Mouse (Mus musculus) liver, embryonic 13.5 days (tissue): ENCODE data around the gene Tmem210. TPM values are rescaled to one million over a fixed set of nuclear protein-coding genes. Genes with fewer than 3 reads are reported as not detected.
A peak's percentile ranks its signal among the peaks of the same experiment; 100 is the strongest.

ENCODE experiments used
- ATAC-seq: fragments of 200-750 bp; cut with Nextera tagmentation; 2 replicates; pipeline ENCODE4 v1.8.0; 2017; ENCODE audit warnings: low read depth, mild to moderate bottlenecking, moderate number of reproducible peaks, moderate library complexity
- DNase-seq: peaks from one replicate; pipeline ENCODE4 v3.0.0; 2022
- H3K27ac ChIP-seq: fragments of 300-500 bp; sonication (generic); 2 replicates; pipeline ENCODE4 v1.5.1; 2015; ENCODE audit warnings: moderate library complexity, mild to moderate bottlenecking, inconsistent platforms
- H3K27me3 ChIP-seq: fragments of 300-500 bp; sonication (generic); 2 replicates; pipeline ENCODE4 v1.6.1; 2015; ENCODE audit warnings: mild to moderate bottlenecking, inconsistent platforms
- H3K36me3 ChIP-seq: fragments of 300-500 bp; sonication (generic); 2 replicates; pipeline ENCODE4 v1.6.1; 2015; ENCODE audit warnings: mild to moderate bottlenecking, inconsistent platforms
- H3K4me1 ChIP-seq: fragments of 300-500 bp; sonication (generic); replicated peaks from 2 replicates; pipeline ENCODE4 v1.6.1; 2015; ENCODE audit warnings: inconsistent platforms
- H3K4me2 ChIP-seq: fragments of 300-500 bp; sonication (generic); 2 replicates; pipeline ENCODE4 v1.6.1; 2015; ENCODE audit warnings: inconsistent platforms, mild to moderate bottlenecking, moderate library complexity
- H3K4me3 ChIP-seq: fragments of 300-500 bp; sonication (generic); replicated peaks from 2 replicates; pipeline ENCODE4 v1.5.1; 2015; ENCODE audit warnings: mild to moderate bottlenecking, inconsistent platforms
- H3K9ac ChIP-seq: fragments of 300-500 bp; sonication (generic); 2 replicates; pipeline ENCODE4 v1.6.1; 2015; ENCODE audit warnings: mild to moderate bottlenecking, inconsistent platforms
- H3K9me3 ChIP-seq: fragments of 300-500 bp; sonication (generic); replicated peaks from 2 replicates; pipeline ENCODE4 v1.6.1; 2016; ENCODE audit warnings: inconsistent platforms
- WGBS: fragments of 180-500 bp; shearing (Covaris S2); methylation state at CpG from one replicate; pipeline ENCODE4 v1.1.7; 2015; ENCODE audit not compliant: insufficient replicate concordance; 5-methylcytosine and 5-hydroxymethylcytosine counted together
- polyA plus RNA-seq: library from polyadenylated mRNA; unstranded; fragments of >200 nt; fragmentation: Nextera tagmentation; extraction: Ambion mirVana; gene quantifications from 2 replicates; pipeline ENCODE4 v1.2.1, GENCODE M21; 2015

Tmem210 gene
- polyA plus RNA-seq, 1 experiment from 2014 or later, result not detected

DNA sequence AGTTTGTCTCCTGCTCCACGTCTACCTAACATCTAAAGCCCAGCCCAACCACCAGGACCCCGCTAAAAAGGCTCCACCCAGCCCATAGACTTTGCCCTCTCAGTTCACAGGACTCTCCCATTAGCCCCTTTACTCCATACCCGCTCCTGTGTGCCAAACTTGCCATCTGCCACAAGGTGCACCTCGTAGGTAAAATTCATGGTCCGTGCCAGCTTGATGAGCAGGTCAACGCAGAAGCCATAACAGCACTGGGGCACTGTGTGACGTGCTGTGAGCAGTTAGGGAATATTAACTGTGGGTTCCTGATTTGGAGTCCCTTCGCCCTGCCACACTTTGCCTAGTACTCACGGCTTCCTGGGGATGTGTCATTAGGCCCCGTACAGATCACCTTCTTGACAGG lies 10.1 kb downstream of the Tmem210 start:
- Histone ChIP-seq H3K9me3 (no peaks in the 10 kb centered on the region), H3K9ac (no peak overlapping the region), H3K4me2 (no peak overlapping the region), H3K36me3 (no peaks in the 10 kb centered on the region), H3K4me3 (no peak overlapping the region), H3K27me3 (peaks cover 62% of the 10 kb centered on the region), H3K4me1 (no peaks in the 10 kb centered on the region), H3K27ac (no peak overlapping the region)
- no peak for ATAC-seq
- WGBS, result 65% methylated on average over 10 of the region's 10 CpGs
- no peak for DNase-seq

DNA sequence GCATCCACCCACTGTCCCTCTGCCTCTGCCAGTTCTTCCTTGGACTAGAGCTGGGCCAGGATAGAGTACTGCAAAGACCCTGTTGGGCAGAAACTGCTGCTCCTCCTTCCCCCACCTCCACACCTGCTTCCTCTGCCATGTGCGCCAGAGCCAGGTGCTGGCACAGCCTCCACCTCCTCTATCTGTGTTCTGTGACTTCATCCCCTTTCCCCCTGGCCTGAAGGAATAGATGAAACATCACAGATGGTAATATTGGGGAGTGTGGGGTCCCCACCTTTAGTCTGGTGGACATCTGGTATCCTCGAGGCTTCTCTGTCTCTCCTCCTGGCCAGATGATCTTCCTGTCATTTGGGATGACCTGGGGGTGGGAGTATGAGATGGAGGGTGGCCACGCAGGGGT lies 15.5 kb downstream of the Tmem210 start:
- no peak overlapping the region for H3K4me2 ChIP-seq
- ATAC-seq, result no peak
- no peak overlapping the region for H3K27ac ChIP-seq
- peaks cover 12% of the 10 kb centered on the region for H3K4me1 ChIP-seq
- no peaks in the 10 kb centered on the region for H3K9me3 ChIP-seq
- no peak overlapping the region for H3K4me3 ChIP-seq
- H3K9ac ChIP-seq, result no peak overlapping the region
- WGBS, result 42% methylated on average over 3 of the region's 3 CpGs
- H3K36me3 ChIP-seq, result no peaks in the 10 kb centered on the region
- H3K27me3 ChIP-seq, result peaks cover 64% of the 10 kb centered on the region
- DNase-seq, result no peak

DNA sequence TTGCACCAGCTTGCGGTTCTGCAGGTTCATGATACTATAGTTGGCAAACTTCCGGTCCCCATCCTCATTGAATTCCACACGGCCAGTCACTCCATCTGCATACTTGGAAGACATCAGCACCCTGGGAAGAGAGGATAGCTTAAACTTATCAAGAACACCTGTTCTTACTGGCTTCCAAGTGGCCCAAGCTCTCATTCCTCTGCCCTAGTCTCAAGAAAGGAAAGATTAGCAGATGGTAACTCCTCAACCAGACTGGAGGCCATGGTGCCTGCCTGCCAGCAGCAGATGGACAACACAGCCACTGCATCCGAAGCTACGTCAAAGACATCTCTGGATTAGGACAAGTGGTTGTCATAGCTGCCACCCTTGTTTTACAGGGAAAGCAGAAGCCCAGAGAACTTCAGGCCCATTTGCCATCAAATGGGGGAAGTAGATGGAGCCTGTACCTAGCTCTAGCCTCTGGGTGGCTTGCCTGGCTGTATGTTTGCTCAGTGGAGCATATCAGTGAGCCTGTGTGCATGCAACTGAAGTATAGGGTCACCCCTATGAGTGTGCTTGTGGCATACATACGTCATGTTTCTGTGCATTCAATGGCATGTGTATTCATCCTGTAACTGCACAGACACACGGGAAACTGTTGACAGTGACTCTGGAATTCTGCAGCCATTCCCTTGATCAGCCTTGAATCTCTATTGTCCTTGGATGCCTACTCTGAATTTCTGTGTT lies 16.1 kb downstream of the Tmem210 start:
- Histone ChIP-seq H3K4me3 (no peak overlapping the region), H3K9me3 (no peaks in the 10 kb centered on the region), H3K36me3 (no peaks in the 10 kb centered on the region), H3K27ac (no peak overlapping the region), H3K9ac (no peak overlapping the region), H3K4me2 (peak overlapping the region; percentile 68), H3K4me1 (peaks cover 12% of the 10 kb centered on the region), H3K27me3 (peaks cover 68% of the 10 kb centered on the region)
- DNase-seq (no peak), ATAC-seq (no peak)
- WGBS, result 53% methylated on average over 7 of the region's 7 CpGs

DNA sequence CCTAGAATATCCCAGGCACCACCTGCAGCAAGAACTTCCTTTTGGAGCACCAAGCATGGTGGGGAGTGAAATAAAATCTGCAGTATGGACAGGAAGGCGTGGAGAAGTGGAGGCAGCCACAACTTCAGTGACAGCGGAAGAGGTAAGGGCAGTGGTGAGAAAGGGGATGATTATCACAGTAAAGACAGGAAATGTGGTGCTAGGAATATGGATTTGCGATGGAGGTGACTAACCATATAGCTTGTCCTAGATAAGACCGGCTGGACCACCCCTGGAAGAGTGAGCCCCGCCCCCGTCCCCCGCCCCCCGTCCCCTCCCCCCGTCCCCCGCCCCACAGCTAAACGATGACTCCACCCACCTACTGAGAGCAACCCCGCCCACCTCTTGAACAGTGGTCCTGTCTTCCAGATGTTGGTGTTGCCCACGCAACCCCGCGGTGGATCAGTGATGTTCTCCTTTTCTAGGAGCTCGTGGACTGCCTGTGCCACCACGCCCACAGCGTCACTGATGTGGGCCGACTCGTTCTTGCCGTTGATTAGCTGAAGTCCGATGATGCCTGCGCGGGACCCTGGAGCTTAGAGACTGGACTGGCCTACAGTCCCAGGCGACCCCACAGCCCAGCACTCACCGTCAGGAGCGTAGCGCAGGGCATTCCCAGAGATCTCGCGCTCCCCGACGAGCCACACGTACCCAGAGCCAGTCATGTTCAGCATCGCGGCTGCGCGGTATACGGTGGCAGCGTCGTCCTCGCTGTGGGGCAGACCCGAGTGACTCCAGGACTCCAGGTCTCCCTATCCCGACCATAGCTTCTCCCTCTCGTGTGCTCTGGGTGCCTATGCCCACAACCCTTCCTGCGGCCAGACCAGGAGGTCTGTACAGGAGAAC lies 17.0 kb downstream of the Tmem210 start:
- peaks cover 77% of the 10 kb centered on the region for H3K27me3 ChIP-seq
- H3K4me1 ChIP-seq, result peaks cover 12% of the 10 kb centered on the region
- H3K27ac ChIP-seq, result no peak overlapping the region
- H3K4me3 ChIP-seq, result peak overlapping the region; percentile 48
- peak overlapping the region; percentile 68 for H3K4me2 ChIP-seq
- 2% methylated on average over 44 of the region's 45 CpGs for WGBS
- no peak overlapping the region; the same call in 1 of the 2 replicates for H3K9ac ChIP-seq
- no peaks in the 10 kb centered on the region for H3K9me3 ChIP-seq
- ATAC-seq (peak; percentile 29; the same call in 1 of the 2 replicates), DNase-seq (no peak)
- H3K36me3 ChIP-seq, result no peaks in the 10 kb centered on the region

DNA sequence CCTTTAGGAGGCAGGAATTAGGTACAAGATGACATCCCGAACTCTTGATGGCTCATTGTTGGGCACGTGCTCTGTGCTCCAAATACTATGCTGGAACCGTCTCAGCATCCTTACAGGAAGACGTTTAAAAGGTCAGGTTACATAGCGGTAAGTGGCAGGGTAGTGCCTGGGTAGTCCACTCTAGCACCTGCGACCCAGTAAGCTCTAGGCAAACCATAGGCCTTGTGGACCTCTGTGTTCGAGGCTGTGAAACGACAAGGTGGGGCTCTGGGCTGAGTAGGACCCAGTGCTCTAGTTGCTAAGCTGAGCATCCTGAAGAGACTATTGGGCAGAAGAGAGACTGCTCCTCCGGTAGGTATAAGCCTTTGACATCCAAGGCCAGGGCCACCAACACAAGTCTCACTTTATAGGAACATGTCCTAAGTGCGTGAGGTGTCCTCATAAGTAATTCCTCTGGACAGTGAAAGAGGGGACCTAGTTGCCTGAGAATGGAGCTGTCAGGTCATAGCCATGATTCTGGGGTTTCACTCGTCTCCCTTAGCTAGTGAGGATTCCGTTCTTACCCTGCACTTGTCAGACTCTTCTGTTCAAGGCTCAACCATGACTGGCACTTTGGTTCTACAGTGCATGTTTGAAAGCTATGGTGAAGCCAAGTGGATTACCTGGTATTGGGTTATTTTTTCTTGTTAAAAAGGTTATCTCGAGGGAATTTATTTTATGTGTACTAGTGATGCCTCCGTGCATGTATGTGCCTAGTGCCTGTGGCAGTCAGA lies 17.8 kb downstream of the Tmem210 start:
- H3K4me3 ChIP-seq, result peak overlapping the region; percentile 48; the same call in 1 of the 2 replicates
- no peak overlapping the region for H3K27ac ChIP-seq
- H3K9ac ChIP-seq, result no peak overlapping the region
- peak overlapping the region; percentile 68 for H3K4me2 ChIP-seq
- ATAC-seq (no peak), DNase-seq (no peak)
- 43% methylated on average over 14 of the region's 14 CpGs for WGBS
- peaks cover 85% of the 10 kb centered on the region for H3K27me3 ChIP-seq
- H3K36me3 ChIP-seq, result no peaks in the 10 kb centered on the region
- no peaks in the 10 kb centered on the region for H3K9me3 ChIP-seq
- H3K4me1 ChIP-seq, result peaks cover 12% of the 10 kb centered on the region

DNA sequence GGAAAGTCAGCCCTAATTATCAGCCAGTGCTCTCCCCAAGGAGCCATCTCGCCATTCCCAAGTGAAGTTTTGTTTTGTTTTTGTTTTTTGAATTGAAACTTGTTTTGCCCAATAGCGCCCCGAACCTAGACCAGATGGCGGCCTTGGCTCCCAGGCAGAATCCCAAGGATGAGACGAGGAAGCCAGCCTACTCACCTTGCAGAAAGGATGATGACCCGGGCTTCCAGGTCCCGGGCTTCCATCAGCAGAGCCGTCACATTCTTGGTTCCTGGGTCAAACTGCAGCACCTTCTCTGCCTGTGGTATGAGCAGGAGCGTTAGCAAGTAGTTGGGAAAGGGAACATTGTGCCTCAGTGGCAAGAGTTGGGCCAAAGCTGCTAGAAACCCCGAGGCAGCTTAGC lies 22.2 kb downstream of the Tmem210 start:
- no peaks in the 10 kb centered on the region for H3K9me3 ChIP-seq
- 41% methylated on average over 10 of the region's 10 CpGs for whole genome bisulfite sequencing
- no peaks in the 10 kb centered on the region for H3K36me3 ChIP-seq
- peaks cover 99% of the 10 kb centered on the region for H3K27me3 ChIP-seq
- H3K9ac ChIP-seq, result no peak overlapping the region
- no peak overlapping the region for H3K4me3 ChIP-seq
- H3K4me2 ChIP-seq, result no peak overlapping the region
- H3K27ac ChIP-seq, result no peak overlapping the region
- no peak for ATAC-seq
- peaks cover 3% of the 10 kb centered on the region for H3K4me1 ChIP-seq
- DNase-seq, result no peak

DNA sequence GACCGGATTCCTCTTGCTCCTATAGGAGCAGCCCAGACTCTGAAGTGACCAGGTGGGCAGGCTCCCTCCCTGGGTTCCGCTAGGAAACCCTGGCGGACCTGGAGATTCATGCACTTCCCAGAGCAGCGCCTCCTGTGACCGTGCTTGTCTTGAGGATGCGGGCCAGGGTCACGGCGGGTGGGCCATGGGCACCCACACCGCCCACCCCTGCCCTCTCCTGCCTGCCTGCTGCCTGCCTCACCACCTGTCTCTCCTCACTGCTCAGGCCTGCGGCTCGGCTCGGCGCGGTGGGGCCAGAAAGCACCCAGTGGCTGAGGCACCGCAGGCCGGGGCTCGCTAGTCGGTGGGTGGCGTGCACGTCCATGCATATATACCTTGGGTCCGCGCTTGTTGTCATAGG lies 23.0 kb downstream of the Tmem210 start:
- Histone ChIP-seq H3K36me3 (no peaks in the 10 kb centered on the region), H3K4me3 (no peak overlapping the region), H3K27me3 (peaks cover 97% of the 10 kb centered on the region), H3K4me2 (no peak overlapping the region), H3K9me3 (no peaks in the 10 kb centered on the region), H3K9ac (no peak overlapping the region), H3K27ac (no peak overlapping the region), H3K4me1 (no peaks in the 10 kb centered on the region)
- no peak for ATAC-seq
- DNase-seq, result no peak
- 2% methylated on average over 22 of the region's 22 CpGs for WGBS

DNA sequence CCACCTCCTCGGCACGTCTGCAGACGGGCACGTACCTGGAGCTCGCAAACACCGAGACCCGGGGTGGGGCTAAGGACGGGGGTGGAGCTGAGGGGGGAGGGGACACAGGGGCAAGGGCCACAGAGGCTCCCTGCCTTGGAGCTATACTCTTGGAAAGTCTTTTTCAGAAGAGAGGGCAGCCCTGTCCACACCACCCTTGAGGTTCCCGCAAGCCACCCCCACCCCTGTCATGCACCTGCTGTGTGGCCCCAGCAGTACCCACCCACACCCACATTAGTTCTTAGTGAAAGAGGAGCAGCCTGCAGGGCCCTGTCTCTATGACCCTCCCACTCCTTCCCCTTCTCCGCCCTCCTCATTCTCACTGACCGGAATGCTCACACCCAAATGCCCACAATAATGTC lies 23.5 kb downstream of the Tmem210 start:
- peaks cover 97% of the 10 kb centered on the region for H3K27me3 ChIP-seq
- no peaks in the 10 kb centered on the region for H3K36me3 ChIP-seq
- H3K4me2 ChIP-seq, result no peak overlapping the region
- no peak overlapping the region for H3K27ac ChIP-seq
- ATAC-seq (no peak), DNase-seq (no peak)
- H3K4me3 ChIP-seq, result no peak overlapping the region
- 3% methylated on average over 11 of the region's 11 CpGs for WGBS
- H3K4me1 ChIP-seq, result no peaks in the 10 kb centered on the region
- H3K9me3 ChIP-seq, result no peaks in the 10 kb centered on the region
- H3K9ac ChIP-seq, result no peak overlapping the region

DNA sequence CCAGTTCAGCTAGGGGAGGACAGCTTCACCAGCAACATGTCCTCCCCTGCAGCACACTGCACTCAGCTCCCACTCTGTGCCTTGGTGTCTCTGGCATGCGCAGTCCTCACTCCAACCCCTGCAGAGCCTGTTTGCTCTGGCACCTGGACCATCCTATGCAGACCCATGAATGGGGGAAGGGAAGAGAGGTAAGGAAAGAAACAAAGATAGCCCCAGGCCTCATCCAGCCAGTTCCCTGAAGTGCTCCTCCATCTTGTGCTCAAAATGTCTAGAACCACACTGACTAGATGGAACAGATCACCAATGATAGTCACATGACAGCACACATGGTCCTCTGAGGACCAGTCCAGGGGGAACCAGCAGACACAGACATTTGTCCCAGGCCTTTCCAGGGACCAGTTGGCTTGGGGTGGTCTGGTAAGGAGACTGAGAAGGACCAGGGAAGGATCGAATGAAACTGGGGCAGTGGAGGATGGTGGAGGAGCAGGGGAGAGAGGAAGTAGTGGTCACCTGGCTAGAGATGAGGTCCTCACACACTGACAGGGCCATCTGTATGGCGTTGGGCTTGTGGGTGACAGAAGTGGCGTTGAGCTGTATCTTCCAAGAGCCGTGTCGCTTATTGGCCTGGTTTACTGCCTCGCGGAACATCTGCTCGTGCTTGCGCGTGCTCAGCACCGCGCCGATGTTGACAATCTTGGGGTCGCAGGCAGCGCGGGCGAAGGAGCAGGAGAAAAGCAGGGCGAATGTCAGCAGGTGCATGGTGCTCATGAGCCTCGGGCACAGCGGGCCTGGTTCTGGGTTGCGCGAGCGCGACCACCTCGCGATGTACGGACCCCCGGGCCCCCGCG lies 30.4 kb downstream of the Tmem210 start:
- H3K36me3 ChIP-seq, result no peaks in the 10 kb centered on the region
- ATAC-seq, result no peak
- H3K4me1 ChIP-seq, result peaks cover 9% of the 10 kb centered on the region
- H3K9ac ChIP-seq, result no peak overlapping the region
- peaks cover 81% of the 10 kb centered on the region for H3K27me3 ChIP-seq
- H3K4me3 ChIP-seq, result peak overlapping the region; percentile 39; the same call in 1 of the 2 replicates
- 7% methylated on average over 31 of the region's 31 CpGs for WGBS
- DNase-seq, result no peak
- no peaks in the 10 kb centered on the region for H3K9me3 ChIP-seq
- H3K4me2 ChIP-seq, result peak overlapping the region; percentile 52
- no peak overlapping the region for H3K27ac ChIP-seq

DNA sequence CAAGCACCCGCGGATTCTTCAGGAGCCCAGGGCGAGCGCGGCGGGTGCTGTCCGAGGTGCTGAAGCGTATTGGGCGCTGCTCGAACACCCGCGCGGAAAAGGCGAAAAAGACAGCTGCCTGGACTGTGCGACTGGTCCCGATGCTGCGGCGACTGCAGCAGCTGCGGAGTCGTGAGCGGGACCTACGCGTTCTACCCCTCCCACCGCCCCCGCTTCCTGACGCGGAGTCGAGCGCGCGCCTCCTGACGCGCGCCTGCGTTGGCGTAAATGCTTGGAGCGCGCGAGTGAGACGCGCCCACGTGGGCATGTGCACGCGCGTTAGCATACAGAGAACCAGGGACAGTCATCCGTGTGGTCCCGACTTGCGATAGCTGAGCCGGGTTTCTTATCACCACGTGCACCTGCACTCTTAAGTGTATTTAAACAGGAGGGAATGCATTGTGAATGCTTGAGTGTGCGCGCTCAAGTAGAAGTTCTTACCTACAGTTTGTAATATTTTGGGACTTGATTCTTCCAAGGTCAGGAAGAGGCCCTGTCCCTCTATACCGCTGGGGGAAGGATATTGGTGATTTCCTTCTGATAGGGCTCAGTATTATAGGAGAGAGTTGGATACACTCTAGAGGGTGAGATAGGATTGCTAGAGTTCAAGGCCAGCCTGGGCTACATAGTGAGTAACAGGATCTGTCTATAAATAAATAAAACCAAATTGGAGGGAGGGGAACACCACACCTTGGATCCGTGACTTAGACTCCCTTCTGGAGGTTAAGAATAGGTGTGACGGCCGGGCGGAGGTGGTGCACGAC lies 31.2 kb downstream of the Tmem210 start, which contains the start of gene Grin1:
Gene Grin1, minus strand, starts transcription at position 217 of the 803 bp plus-strand sequence.
- ATAC-seq, result peak; percentile 36; the same call in 1 of the 2 replicates
- Histone ChIP-seq H3K9ac (no peak within 1 kb of the TSS), H3K4me1 (peaks cover 9% of the 10 kb centered on the region), H3K9me3 (no peaks in the 10 kb centered on the region), H3K27ac (no peak within 1 kb of the TSS), H3K27me3 (peaks cover 72% of the 10 kb centered on the region), H3K36me3 (no peaks in the 10 kb centered on the region), H3K4me2 (peak within 1 kb of the TSS; percentile 52), H3K4me3 (peak within 1 kb of the TSS; percentile 39)
- 9% methylated on average over 58 of the region's 58 CpGs for WGBS
- DNase-seq, result peak; percentile 46
